Mouse (Mus musculus) C2C12 (cell line): ENCODE data around the gene Slc35b2. TPM values are rescaled to one million over a fixed set of nuclear protein-coding genes. Genes with fewer than 3 reads are reported as not detected.
A peak's percentile ranks its signal among the peaks of the same experiment; 100 is the strongest.

Experiments used
- H3K27me3 ChIP-seq: one replicate; pipeline ENCODE4 v1.6.1; 2011; ENCODE audit not compliant: control insufficient read depth, insufficient read depth, insufficient read length
- H3K36me3 ChIP-seq: one replicate; pipeline ENCODE4 v1.6.1; 2011; ENCODE audit not compliant: control insufficient read depth, insufficient read depth
- H3K4me3 ChIP-seq: one replicate; pipeline ENCODE4 v1.5.1; 2011; ENCODE audit warnings: mild to moderate bottlenecking, control low read depth; ENCODE audit not compliant: poor library complexity, insufficient read depth, severe bottlenecking
- H3K79me2 ChIP-seq: one replicate; pipeline ENCODE4 v1.6.1; 2011; ENCODE audit not compliant: control insufficient read depth, insufficient read depth
- H3K79me3 ChIP-seq: one replicate; pipeline ENCODE4 v1.6.1; 2011; ENCODE audit warnings: low read depth, control low read depth
- H3ac ChIP-seq: one replicate; pipeline ENCODE3; 2011; ENCODE audit warnings: low read depth; ENCODE audit not compliant: control insufficient read depth, insufficient read length
- CEBPB ChIP-seq: IDR thresholded peaks from one replicate; pipeline ENCODE4 v1.6.1; 2011; ENCODE audit warnings: low read depth, mild to moderate bottlenecking, control low read depth, moderate library complexity
- CTCF ChIP-seq: IDR thresholded peaks from one replicate; pipeline ENCODE4 v1.5.1; 2011; ENCODE audit not compliant: control insufficient read depth, insufficient read depth, insufficient read length
- FOSL1 ChIP-seq: IDR thresholded peaks from one replicate; pipeline ENCODE4 v1.8.0; 2011; ENCODE audit warnings: mild to moderate bottlenecking, low read length; ENCODE audit not compliant: poor library complexity, insufficient read depth, severe bottlenecking
- MAX ChIP-seq: IDR thresholded peaks from one replicate; pipeline ENCODE4 v1.6.1; 2011; ENCODE audit warnings: mild to moderate bottlenecking, control low read depth
- MYOD1 ChIP-seq: IDR thresholded peaks from one replicate; pipeline ENCODE4 v1.6.1; 2011; ENCODE audit warnings: low read depth; ENCODE audit not compliant: control insufficient read depth, insufficient read length
- MYOG ChIP-seq: IDR thresholded peaks from one replicate; pipeline ENCODE4 v1.6.1; 2011; ENCODE audit not compliant: control insufficient read depth, insufficient read length; ENCODE audit errors: extremely low read depth
- USF1 ChIP-seq: IDR thresholded peaks from one replicate; pipeline ENCODE4 v1.6.1; 2011; ENCODE audit warnings: low read depth, mild to moderate bottlenecking, control low read depth, moderate library complexity
- polyA plus RNA-seq: library from polyadenylated mRNA; unstranded; fragments of >200 nt; fragmentation: generic; extraction: Trizol; gene quantifications from one replicate; pipeline ENCODE4 v1.2.1, GENCODE M21; 2012; ENCODE audit warnings: missing spikeins

Gene Slc35b2
- polyA plus RNA-seq, 1 experiment, result 131 TPM

- H3K4me3 ChIP-seq, result no peak overlapping the region
Measured at GRCm38 (mm10) chr17:45575123-45575897, 11.6 kb downstream of the Slc35b2 start.

GRCm38 (mm10) chr17:45578242-45578641 lies 14.6 kb downstream of the Slc35b2 start:
- TF ChIP-seq CEBPB, result no peak
- no peak for TF ChIP-seq FOSL1
- TF ChIP-seq MYOD1, result no peak
- no peak for TF ChIP-seq MYOG
- no peak for TF ChIP-seq CTCF
- no peak for TF ChIP-seq MAX
- TF ChIP-seq USF1, result no peak
- H3K36me3 ChIP-seq, result peaks cover under 1% of the 10 kb centered on the region
- no peaks in the 10 kb centered on the region for H3K79me3 ChIP-seq
- H3K27me3 ChIP-seq, result no peaks in the 10 kb centered on the region
- H3K79me2 ChIP-seq, result peaks cover 15% of the 10 kb centered on the region
- H3K4me3 ChIP-seq, result no peak overlapping the region
- no peak overlapping the region for H3ac ChIP-seq

More at GRCm38 (mm10) chr17:45575123-45575897, 11.6 kb downstream of the Slc35b2 start:
- Histone ChIP-seq H3K36me3 (peaks cover 21% of the 10 kb centered on the region), H3K79me2 (peaks cover 44% of the 10 kb centered on the region), H3K27me3 (no peaks in the 10 kb centered on the region), H3K79me3 (peaks cover 28% of the 10 kb centered on the region), H3ac (no peak overlapping the region)
- TF ChIP-seq CEBPB (no peak), FOSL1 (no peak), CTCF (no peak), MYOD1 (no peak), MAX (no peak), USF1 (no peak), MYOG (no peak)

- TF ChIP-seq MAX (no peak), CEBPB (no peak), CTCF (no peak), FOSL1 (no peak), MYOD1 (no peak), MYOG (no peak), USF1 (no peak)
- no peak overlapping the region for H3K4me3 ChIP-seq
- no peaks in the 10 kb centered on the region for H3K79me3 ChIP-seq
- peaks cover 6% of the 10 kb centered on the region for H3K36me3 ChIP-seq
- peaks cover 9% of the 10 kb centered on the region for H3K79me2 ChIP-seq
- no peak overlapping the region for H3ac ChIP-seq
- H3K27me3 ChIP-seq, result no peaks in the 10 kb centered on the region
Measured at GRCm38 (mm10) chr17:45578843-45579242, 15.2 kb downstream of the Slc35b2 start.

DNA sequence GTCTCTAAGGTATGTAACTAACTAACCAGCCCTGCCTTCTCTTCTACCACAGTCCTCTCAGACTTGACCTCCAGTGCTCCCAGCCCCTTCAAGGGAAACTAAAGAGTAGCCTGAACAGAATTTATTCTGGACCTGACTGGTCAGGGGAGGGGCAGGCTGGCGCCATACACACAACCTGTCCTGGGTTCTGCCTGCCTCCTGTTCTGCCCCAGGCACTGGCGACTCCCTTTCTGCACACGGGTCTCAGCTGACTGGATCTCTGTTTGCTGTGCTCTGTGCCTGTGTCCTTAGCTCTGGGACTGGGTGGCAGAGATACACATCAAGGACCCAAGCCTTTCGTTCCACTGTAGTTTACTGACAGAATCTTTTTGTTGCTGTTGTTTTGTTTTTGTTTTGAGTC lies 15.9 kb downstream of the Slc35b2 start:
- no peaks in the 10 kb centered on the region for H3K27me3 ChIP-seq
- H3K79me3 ChIP-seq, result no peaks in the 10 kb centered on the region
- H3ac ChIP-seq, result no peak overlapping the region
- peaks cover 8% of the 10 kb centered on the region for H3K36me3 ChIP-seq
- no peak overlapping the region for H3K4me3 ChIP-seq
- peaks cover 2% of the 10 kb centered on the region for H3K79me2 ChIP-seq
- TF ChIP-seq CEBPB, result no peak
- no peak for TF ChIP-seq MAX
- no peak for TF ChIP-seq CTCF
- TF ChIP-seq USF1, result no peak
- TF ChIP-seq MYOD1, result no peak
- TF ChIP-seq FOSL1, result no peak
- TF ChIP-seq MYOG, result no peak

DNA sequence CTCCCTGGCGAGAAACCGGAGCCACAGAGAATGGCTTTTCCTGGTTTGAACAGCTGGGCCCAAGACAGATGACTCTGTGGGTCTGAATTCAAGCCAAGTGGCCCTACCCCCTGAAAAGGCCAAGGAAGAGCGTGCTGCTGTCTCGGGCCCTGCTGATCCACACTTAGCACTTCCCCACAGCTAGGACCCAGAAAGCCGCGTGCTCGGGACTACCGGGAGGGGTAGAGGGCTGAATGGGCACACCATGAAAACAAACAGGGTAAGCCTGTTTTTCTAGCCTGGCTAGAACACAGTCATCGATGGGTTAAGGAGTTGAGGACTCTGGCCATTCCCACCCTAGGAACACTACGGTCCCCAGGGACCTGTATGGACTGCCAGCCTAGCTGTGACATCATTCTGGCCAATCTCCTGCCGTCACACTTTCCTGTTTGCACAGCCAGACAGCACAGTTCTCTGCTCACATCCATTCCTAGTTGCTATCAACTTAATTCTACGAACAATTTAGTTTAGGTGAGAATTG lies 17.3 kb downstream of the Slc35b2 start:
- Histone ChIP-seq H3K79me3 (no peaks in the 10 kb centered on the region), H3K4me3 (no peak overlapping the region), H3K36me3 (peaks cover 14% of the 10 kb centered on the region), H3K79me2 (no peaks in the 10 kb centered on the region), H3K27me3 (no peaks in the 10 kb centered on the region), H3ac (no peak overlapping the region)
- no peak for TF ChIP-seq CTCF
- peak; percentile 56 for TF ChIP-seq MYOD1

DNA sequence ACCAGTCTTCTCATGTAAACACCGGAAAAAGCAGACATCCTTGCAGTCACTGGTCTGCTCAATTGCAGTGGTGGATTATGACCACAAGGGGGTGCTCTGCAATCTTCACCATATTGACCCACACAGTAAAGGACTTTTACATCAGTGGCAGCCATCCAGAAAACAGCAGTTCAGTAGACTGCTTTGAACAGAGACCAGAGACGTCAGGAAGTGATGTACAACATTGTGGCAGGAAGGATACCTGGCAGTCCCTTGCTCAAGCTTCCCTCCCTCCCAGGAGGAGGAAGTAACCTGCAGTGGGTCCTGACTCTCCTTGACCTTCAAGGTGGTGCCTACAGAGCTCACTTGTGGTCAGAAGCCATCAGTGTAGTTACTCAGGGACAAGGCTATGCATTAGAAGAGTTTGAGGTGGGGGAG lies 17.9 kb downstream of the Slc35b2 start:
- Histone ChIP-seq H3K27me3 (no peaks in the 10 kb centered on the region), H3K36me3 (peaks cover 19% of the 10 kb centered on the region), H3K4me3 (no peak overlapping the region), H3K79me2 (no peaks in the 10 kb centered on the region), H3ac (no peak overlapping the region), H3K79me3 (no peaks in the 10 kb centered on the region)
- TF ChIP-seq CTCF (peak; percentile 58), MYOG (no peak)

- Histone ChIP-seq H3K79me3 (no peaks in the 10 kb centered on the region), H3ac (no peak overlapping the region), H3K79me2 (no peaks in the 10 kb centered on the region), H3K36me3 (peaks cover 25% of the 10 kb centered on the region), H3K27me3 (no peaks in the 10 kb centered on the region), H3K4me3 (no peak overlapping the region)
- no peak for TF ChIP-seq MYOD1
- no peak for TF ChIP-seq FOSL1
- no peak for TF ChIP-seq CTCF
- no peak for TF ChIP-seq MYOG
- TF ChIP-seq CEBPB, result no peak
- no peak for TF ChIP-seq MAX
- TF ChIP-seq USF1, result no peak
Measured at GRCm38 (mm10) chr17:45582188-45582587, 18.5 kb downstream of the Slc35b2 start.
